Mouse (Mus musculus): Measurements from ENCODE around the gene Tnfsf13. TPM values are rescaled to one million over a fixed set of nuclear protein-coding genes. Genes with fewer than 3 reads are reported as not detected.
"Not testable (repeated sequence)": the region's sequence is repeated elsewhere in the genome, so short reads cannot be mapped to it uniquely, and the experiment has no call there.

The Tnfsf13 gene
- polyA plus RNA-seq, 1 experiment: 21.3 TPM

- no peaks in the 10 kb centered on the region for H3K4me1 ChIP-seq (ENCODE audit: control insufficient read depth, insufficient read depth, low read length)
- WGBS: 92% methylated on average over 4 of the region's 4 CpGs
- TF ChIP-seq POLR2A (IDR thresholded peaks at IDR 0.05; ENCODE audit: borderline replicate concordance, extremely low read depth, low read depth, low read length) (no peak), CTCF (IDR thresholded peaks at IDR 0.05; ENCODE audit: insufficient read depth, low read length) (no peak)
- H3K4me3 ChIP-seq (replicated peaks; ENCODE audit: extremely low read depth, low read depth, low read length): no peak overlapping the region
- no peak for DNase-seq
These were observed 21.9 kb upstream of the Tnfsf13 start for GRCm38 (mm10) chr11:69707480-69707847.

GRCm38 (mm10) chr11:69706775-69707479, 21.3 kb upstream of the Tnfsf13 start:
- 43% methylated on average over 6 of the region's 6 CpGs for WGBS
- no peaks in the 10 kb centered on the region for H3K4me1 ChIP-seq (ENCODE audit: control insufficient read depth, insufficient read depth, low read length)
- no peak overlapping the region for H3K4me3 ChIP-seq (replicated peaks; ENCODE audit: extremely low read depth, low read depth, low read length)
- TF ChIP-seq POLR2A (IDR thresholded peaks at IDR 0.05; ENCODE audit: borderline replicate concordance, extremely low read depth, low read depth, low read length): peak; percentile 26; the same call in 1 of the 2 replicates
- no peak for TF ChIP-seq CTCF (IDR thresholded peaks at IDR 0.05; ENCODE audit: insufficient read depth, low read length)
- peak; percentile 55 for DNase-seq

GRCm38 (mm10) chr11:69704613-69705010, 19.0 kb upstream of the Tnfsf13 start:
- H3K4me1 ChIP-seq (ENCODE audit: control insufficient read depth, insufficient read depth, low read length): no peaks in the 10 kb centered on the region
- WGBS: 13% methylated on average over 2 of the region's 2 CpGs
- H3K4me3 ChIP-seq (replicated peaks; ENCODE audit: extremely low read depth, low read depth, low read length): no peak overlapping the region
- DNase-seq: no peak
- TF ChIP-seq POLR2A (IDR thresholded peaks at IDR 0.05; ENCODE audit: borderline replicate concordance, extremely low read depth, low read depth, low read length): no peak
- no peak for TF ChIP-seq CTCF (IDR thresholded peaks at IDR 0.05; ENCODE audit: insufficient read depth, low read length)

- no peak for DNase-seq
- Histone ChIP-seq H3K4me1 (ENCODE audit: control insufficient read depth, insufficient read depth, low read length) (no peaks in the 10 kb centered on the region), H3K4me3 (replicated peaks; ENCODE audit: extremely low read depth, low read depth, low read length) (no peak overlapping the region)
- WGBS: 41% methylated on average over 8 of the region's 8 CpGs
- TF ChIP-seq POLR2A (IDR thresholded peaks at IDR 0.05; ENCODE audit: borderline replicate concordance, extremely low read depth, low read depth, low read length): no peak
- TF ChIP-seq CTCF (IDR thresholded peaks at IDR 0.05; ENCODE audit: insufficient read depth, low read length): no peak
These were observed 18.4 kb upstream of the Tnfsf13 start for GRCm38 (mm10) chr11:69703814-69704612.

GRCm38 (mm10) chr11:69703381-69703780, 17.8 kb upstream of the Tnfsf13 start:
- 79% methylated on average over 3 of the region's 3 CpGs for WGBS
- not testable (repeated sequence) for DNase-seq; H3K4me3 ChIP-seq (replicated peaks; ENCODE audit: extremely low read depth, low read depth, low read length); H3K4me1 ChIP-seq (ENCODE audit: control insufficient read depth, insufficient read depth, low read length)

GRCm38 (mm10) chr11:69702886-69703285, 17.3 kb upstream of the Tnfsf13 start:
- not testable (repeated sequence) for H3K4me1 ChIP-seq (ENCODE audit: control insufficient read depth, insufficient read depth, low read length); H3K4me3 ChIP-seq (replicated peaks; ENCODE audit: extremely low read depth, low read depth, low read length); DNase-seq
- WGBS: 96% methylated on average over 10 of the region's 10 CpGs

GRCm38 (mm10) chr11:69699595-69699994, 14.0 kb upstream of the Tnfsf13 start:
- DNase-seq: no peak
- Histone ChIP-seq H3K4me3 (replicated peaks; ENCODE audit: extremely low read depth, low read depth, low read length) (no peak overlapping the region), H3K4me1 (ENCODE audit: control insufficient read depth, insufficient read depth, low read length) (0 out of 2 replicates have a peak, but pooled peaks cover 3% of the 10 kb centered on the region)
- TF ChIP-seq CTCF (IDR thresholded peaks at IDR 0.05; ENCODE audit: insufficient read depth, low read length) (no peak), POLR2A (IDR thresholded peaks at IDR 0.05; ENCODE audit: borderline replicate concordance, extremely low read depth, low read depth, low read length) (no peak)
- WGBS: 38% methylated on average over 1 of the region's 1 CpGs

GRCm38 (mm10) chr11:69698574-69698973, 13.0 kb upstream of the Tnfsf13 start:
- Histone ChIP-seq H3K4me1 (ENCODE audit: control insufficient read depth, insufficient read depth, low read length) (peaks cover 3% of the 10 kb centered on the region; the same call in 1 of the 2 replicates), H3K4me3 (replicated peaks; ENCODE audit: extremely low read depth, low read depth, low read length) (no peak overlapping the region)
- no peak for DNase-seq
- TF ChIP-seq POLR2A (IDR thresholded peaks at IDR 0.05; ENCODE audit: borderline replicate concordance, extremely low read depth, low read depth, low read length): no peak
- no peak for TF ChIP-seq CTCF (IDR thresholded peaks at IDR 0.05; ENCODE audit: insufficient read depth, low read length)
- WGBS: 69% methylated on average over 5 of the region's 5 CpGs

- 86% methylated on average over 3 of the region's 3 CpGs for WGBS
- Histone ChIP-seq H3K4me3 (replicated peaks; ENCODE audit: extremely low read depth, low read depth, low read length) (no peak overlapping the region), H3K4me1 (ENCODE audit: control insufficient read depth, insufficient read depth, low read length) (peaks cover 3% of the 10 kb centered on the region; the same call in 1 of the 2 replicates)
- no peak for DNase-seq
- TF ChIP-seq POLR2A (IDR thresholded peaks at IDR 0.05; ENCODE audit: borderline replicate concordance, extremely low read depth, low read depth, low read length): no peak
- no peak for TF ChIP-seq CTCF (IDR thresholded peaks at IDR 0.05; ENCODE audit: insufficient read depth, low read length)
These were observed 11.8 kb upstream of the Tnfsf13 start for GRCm38 (mm10) chr11:69697396-69697795.
